Mouse (Mus musculus) bone marrow, adult 2 months (tissue): ENCODE data around the gene Carmil3. TPM values are rescaled to one million over a fixed set of nuclear protein-coding genes. Genes with fewer than 3 reads are reported as not detected.

ENCODE experiments used
- H3K27ac ChIP-seq: fragments of 200-500 bp; 2 replicates; pipeline ENCODE4 v1.5.1; 2012; ENCODE audit warnings: low read depth, mild to moderate bottlenecking, control low read depth, inconsistent platforms, low read length; ENCODE audit not compliant: control insufficient read depth, poor library complexity, insufficient read depth
- H3K4me1 ChIP-seq: fragments of 200-500 bp; 2 replicates; pipeline ENCODE4 v1.6.1; 2011; ENCODE audit warnings: low read length; ENCODE audit not compliant: control insufficient read depth, insufficient read depth
- H3K4me3 ChIP-seq: fragments of 200-500 bp; replicated peaks from 2 replicates; pipeline ENCODE3; 2011; ENCODE audit warnings: mild to moderate bottlenecking, low read depth, low read length, control low read depth; ENCODE audit not compliant: control insufficient read depth
- CTCF ChIP-seq: fragments of 200-500 bp; IDR thresholded peaks from 2 replicates; pipeline ENCODE4 v1.5.1; 2011; ENCODE audit warnings: low read length, control low read depth; ENCODE audit not compliant: control insufficient read depth, insufficient read depth
- POLR2A ChIP-seq: fragments of 200-500 bp; IDR thresholded peaks from 2 replicates; pipeline ENCODE4 v1.6.1; 2011; ENCODE audit warnings: low read depth, mild to moderate bottlenecking, control low read depth, low read length, borderline replicate concordance; ENCODE audit not compliant: control insufficient read depth
- WGBS: fragments of 180-500 bp; shearing (Covaris S2); methylation state at CpG from one replicate; pipeline ENCODE4 v1.1.7; 2018; 5-methylcytosine and 5-hydroxymethylcytosine counted together
- polyA plus RNA-seq: library from polyadenylated mRNA; stranded (reverse); fragments of >200 nt; gene quantifications from 2 replicates; pipeline ENCODE4 v1.2.4, GENCODE M21; 2011; ENCODE audit warnings: low replicate concordance; ENCODE audit not compliant: missing spikeins, insufficient read depth, insufficient read length

The Carmil3 gene
- polyA plus RNA-seq, 1 experiment: 3.5 TPM

DNA sequence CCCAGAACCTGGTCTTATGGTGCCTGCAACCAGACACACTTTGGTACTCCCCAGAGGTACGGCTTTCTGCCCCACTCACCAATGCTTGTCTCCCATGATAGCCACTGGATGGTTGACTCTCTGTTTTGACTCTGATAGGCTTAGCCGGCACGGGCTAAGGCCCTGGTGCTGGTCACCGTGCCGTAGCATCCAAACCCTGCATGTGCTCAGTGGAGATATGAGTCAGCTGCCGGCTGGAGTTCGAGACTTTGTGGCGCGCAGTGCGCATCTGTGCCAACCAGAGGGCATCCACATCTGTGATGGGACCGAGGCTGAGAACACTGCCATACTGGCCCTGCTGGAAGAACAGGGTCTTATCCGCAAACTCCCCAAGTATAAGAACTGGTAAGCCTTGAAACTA lies 51.8 kb downstream of the Carmil3 start:
- peak overlapping the region; percentile 2 for H3K4me3 ChIP-seq

DNA sequence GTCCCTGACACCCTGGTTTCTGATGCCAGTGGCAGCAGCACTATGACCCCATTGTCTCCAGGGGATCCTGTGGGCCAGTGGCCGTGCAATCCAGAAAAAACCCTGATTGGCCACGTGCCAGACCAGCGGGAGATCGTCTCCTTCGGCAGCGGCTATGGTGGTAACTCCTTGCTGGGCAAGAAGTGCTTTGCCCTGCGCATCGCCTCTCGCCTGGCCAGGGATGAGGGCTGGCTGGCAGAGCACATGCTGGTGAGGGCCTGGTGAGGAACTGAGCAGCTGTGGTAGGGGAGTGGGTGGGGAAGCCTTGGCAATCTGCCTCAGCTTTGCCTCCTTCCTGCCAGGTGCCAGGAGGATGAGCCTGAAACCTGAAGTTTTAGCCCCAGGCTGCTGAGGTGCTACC lies 53.9 kb downstream of the Carmil3 start:
- no peak; the same call in 1 of the 2 replicates for TF ChIP-seq POLR2A
- TF ChIP-seq CTCF: no peak
- WGBS: 87% methylated on average over 9 of the region's 9 CpGs
- no peak overlapping the region for H3K27ac ChIP-seq
- H3K4me1 ChIP-seq: no peaks in the 10 kb centered on the region
- no peak overlapping the region for H3K4me3 ChIP-seq

More for the DNA sequence above, 51.8 kb downstream of the Carmil3 start:
- TF ChIP-seq POLR2A (peak; percentile 65; the same call in 1 of the 2 replicates), CTCF (no peak)
- Histone ChIP-seq H3K4me1 (no peaks in the 10 kb centered on the region), H3K27ac (peak overlapping the region; percentile 74)
- WGBS: 65% methylated on average over 12 of the region's 12 CpGs

DNA sequence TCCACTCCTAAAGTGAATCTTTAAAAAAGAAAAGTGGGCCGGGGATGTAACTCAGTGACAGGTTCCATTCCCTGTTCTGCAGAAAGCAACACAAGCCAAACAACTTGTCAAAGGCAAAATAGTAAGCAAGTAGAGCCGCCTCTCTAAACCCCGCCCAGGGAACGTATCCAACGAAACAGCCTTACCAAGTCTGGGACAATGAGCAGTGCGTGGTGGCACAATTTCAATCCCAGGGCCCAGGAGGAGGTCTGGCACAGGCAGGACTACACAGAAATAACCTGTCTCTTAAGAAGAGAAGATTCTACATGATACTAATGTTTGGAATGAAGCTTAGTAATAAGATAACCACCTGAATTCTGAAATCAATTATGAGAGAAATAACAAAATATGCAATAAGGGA lies 59.7 kb downstream of the Carmil3 start:
- Histone ChIP-seq H3K4me3 (no peak overlapping the region), H3K27ac (no peak overlapping the region), H3K4me1 (no peaks in the 10 kb centered on the region)
- 87% methylated on average over 6 of the region's 6 CpGs for WGBS
- TF ChIP-seq POLR2A (no peak), CTCF (no peak)

DNA sequence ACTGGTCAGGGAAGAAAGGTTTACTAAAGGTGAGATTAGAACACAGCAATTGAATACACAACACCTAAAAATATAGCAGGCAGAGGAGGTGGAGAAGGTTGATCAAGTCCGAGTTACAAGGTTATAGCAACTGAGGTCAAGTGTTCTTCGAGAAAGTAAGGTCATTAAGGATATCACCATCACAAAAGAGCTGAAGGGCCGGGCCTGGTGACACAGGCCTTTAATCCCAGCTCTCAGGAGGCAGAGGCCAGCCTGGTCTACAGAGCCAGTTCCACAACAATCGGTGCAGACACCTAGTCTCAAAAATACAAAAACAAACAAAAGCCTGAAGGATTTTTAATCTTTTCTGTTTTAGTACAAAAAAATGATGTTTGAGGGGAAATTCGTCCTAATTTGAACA lies 60.9 kb downstream of the Carmil3 start:
- H3K4me3 ChIP-seq: no peak overlapping the region
- H3K27ac ChIP-seq: no peak overlapping the region
- no peaks in the 10 kb centered on the region; the same call in 1 of the 2 replicates for H3K4me1 ChIP-seq
- TF ChIP-seq CTCF: no peak
- TF ChIP-seq POLR2A: no peak
- 86% methylated on average over 5 of the region's 5 CpGs for WGBS

DNA sequence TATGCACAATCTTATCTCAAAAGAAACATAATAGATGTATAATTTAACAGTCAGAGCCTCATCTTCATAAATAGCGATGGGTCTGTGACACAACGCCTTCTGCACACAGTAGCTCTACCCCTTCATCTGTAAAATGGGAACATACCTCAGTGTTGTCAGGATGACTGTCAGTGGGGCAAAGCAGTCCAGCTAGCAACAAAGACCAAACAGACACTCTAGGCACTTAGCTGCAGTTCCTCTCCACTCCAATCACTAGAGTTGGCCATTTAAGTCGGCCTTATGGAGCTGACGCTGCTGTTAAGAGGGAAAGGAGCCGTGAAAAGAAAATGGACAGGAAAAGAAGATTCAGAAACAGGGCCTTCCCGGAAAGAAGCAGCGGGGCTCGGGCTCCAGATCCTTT lies 61.3 kb downstream of the Carmil3 start:
- Histone ChIP-seq H3K27ac (no peak overlapping the region), H3K4me3 (no peak overlapping the region), H3K4me1 (no peaks in the 10 kb centered on the region; the same call in 1 of the 2 replicates)
- WGBS: 87% methylated on average over 8 of the region's 8 CpGs
- TF ChIP-seq POLR2A: no peak
- no peak for TF ChIP-seq CTCF

DNA sequence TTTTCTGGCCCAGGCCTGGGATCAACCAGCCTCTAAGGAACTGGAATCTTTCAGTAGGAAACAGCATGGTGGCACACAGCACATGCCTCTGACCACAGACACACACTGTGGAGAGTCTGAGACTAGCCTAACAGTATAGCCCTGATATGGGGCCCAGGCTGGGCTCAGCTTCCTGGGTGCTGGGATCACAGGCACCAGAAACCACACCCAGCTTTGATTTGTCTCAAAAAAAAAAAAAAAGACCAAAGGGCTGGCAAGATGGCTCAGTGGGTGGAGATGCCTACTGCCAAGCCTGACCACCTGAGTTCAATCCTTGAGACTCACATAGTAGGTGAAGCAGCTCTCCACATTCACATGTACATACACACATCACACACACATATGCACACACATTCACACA lies 64.2 kb downstream of the Carmil3 start:
- Histone ChIP-seq H3K4me3 (no peak overlapping the region), H3K27ac (no peak overlapping the region), H3K4me1 (peaks cover 2% of the 10 kb centered on the region; the same call in 1 of the 2 replicates)
- TF ChIP-seq CTCF: no peak
- no peak for TF ChIP-seq POLR2A

DNA sequence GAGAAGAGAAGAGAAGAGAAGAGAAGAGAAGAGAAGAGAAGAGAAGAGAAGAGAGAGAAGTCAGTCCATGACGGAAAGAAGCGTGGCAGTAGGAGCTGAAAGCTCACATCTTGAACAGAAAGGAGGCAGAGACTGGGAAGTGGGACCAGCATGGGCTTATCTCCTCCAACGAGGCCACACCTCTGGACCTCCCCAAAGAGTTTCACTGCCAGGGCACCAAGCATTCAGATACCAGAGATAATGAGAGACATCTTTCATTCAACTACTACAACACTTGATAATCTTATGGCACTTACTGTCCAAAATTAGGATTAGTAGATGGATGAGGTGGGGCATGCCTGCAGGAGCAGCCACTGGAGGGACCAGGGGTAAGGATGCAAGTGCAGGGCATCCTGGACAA lies 65.3 kb downstream of the Carmil3 start:
- WGBS: 80% methylated on average over 3 of the region's 3 CpGs
- H3K4me3 ChIP-seq: no peak overlapping the region
- no peak for TF ChIP-seq POLR2A
- no peak for TF ChIP-seq CTCF
- H3K27ac ChIP-seq: no peak overlapping the region
- H3K4me1 ChIP-seq: peaks cover 2% of the 10 kb centered on the region; the same call in 1 of the 2 replicates

DNA sequence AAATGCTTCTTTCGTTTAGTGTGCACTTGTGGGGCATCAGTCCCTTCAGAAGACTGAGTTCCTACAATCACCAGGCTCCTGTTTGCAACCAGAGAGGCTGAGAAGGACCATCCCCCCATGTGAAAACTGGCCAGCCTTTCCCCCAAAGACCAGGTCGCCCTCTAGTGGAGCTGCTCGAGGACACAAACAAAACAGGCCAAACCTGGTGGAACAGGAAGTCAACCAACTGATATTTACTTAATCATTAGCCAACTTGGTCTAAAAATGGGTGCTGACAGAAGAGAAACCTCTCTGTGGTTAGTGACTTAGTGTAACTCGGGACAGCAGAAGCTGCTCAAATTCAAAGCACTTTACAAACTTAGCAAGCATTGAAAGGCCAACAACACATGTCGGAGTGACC lies 66.6 kb downstream of the Carmil3 start:
- Histone ChIP-seq H3K4me3 (no peak overlapping the region), H3K27ac (peak overlapping the region; percentile 72; the same call in 1 of the 2 replicates), H3K4me1 (peaks cover 4% of the 10 kb centered on the region; the same call in 1 of the 2 replicates)
- TF ChIP-seq POLR2A (no peak), CTCF (peak; percentile 93)
- WGBS: 9% methylated on average over 5 of the region's 5 CpGs

DNA sequence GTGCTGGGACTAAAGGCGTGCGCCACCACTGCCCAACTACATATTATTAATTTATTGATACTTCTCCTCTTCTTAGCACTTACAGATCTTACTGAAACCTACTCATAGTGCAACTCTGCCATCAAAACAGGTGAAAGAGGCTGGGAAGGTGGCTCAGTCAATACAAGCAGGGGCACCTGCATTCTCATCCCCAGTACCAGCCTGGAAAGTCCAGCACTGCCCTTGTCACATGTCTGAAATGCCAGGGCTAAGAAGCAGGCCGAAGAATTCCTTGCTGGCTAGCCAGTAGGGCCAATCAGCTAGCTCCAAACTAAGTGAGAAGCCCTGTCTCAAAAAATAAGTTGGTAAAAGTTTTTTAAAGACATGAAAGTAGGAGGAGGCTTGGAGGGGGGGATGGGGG lies 67.1 kb downstream of the Carmil3 start:
- peak overlapping the region; percentile 72 for H3K27ac ChIP-seq
- H3K4me3 ChIP-seq: no peak overlapping the region
- TF ChIP-seq POLR2A: no peak
- no peak for TF ChIP-seq CTCF
- peaks cover 4% of the 10 kb centered on the region; the same call in 1 of the 2 replicates for H3K4me1 ChIP-seq
- 78% methylated on average over 3 of the region's 3 CpGs for WGBS

Other genes starting within 250 kb of the Carmil3 start
- 39.2 and 47.3 TPM in 2 replicates for gene Dhrs4, start 11.9 kb upstream of the Carmil3 start, polyA plus RNA-seq
- gene Cpne6, start 19.8 kb downstream of the Carmil3 start, polyA plus RNA-seq: not detected in 2 replicates
- gene Nrl, start 34.3 kb downstream of the Carmil3 start, polyA plus RNA-seq: 0.25 and 0.70 TPM in 2 replicates
- 42.6 and 60.8 TPM in 2 replicates for gene Pck2, start 49.6 kb downstream of the Carmil3 start, polyA plus RNA-seq
- gene Dcaf11, start 69.4 kb downstream of the Carmil3 start, polyA plus RNA-seq: 26.4 and 42.3 TPM in 2 replicates
- gene A730061H03Rik, start 69.8 kb downstream of the Carmil3 start, polyA plus RNA-seq: not detected in 2 replicates
- gene Fitm1, start 85.0 kb downstream of the Carmil3 start, polyA plus RNA-seq: not detected in 2 replicates
- gene Psme1, start 87.5 kb downstream of the Carmil3 start, polyA plus RNA-seq: 187 and 268 TPM in 2 replicates
- gene Emc9, start 94.7 kb downstream of the Carmil3 start, polyA plus RNA-seq: 12.3 and 48.5 TPM in 2 replicates
- gene Psme2, start 100.5 kb downstream of the Carmil3 start, polyA plus RNA-seq: 152 and 175 TPM in 2 replicates
- gene Rnf31, start 101.1 kb downstream of the Carmil3 start, polyA plus RNA-seq: 79.5 and 160 TPM in 2 replicates
- gene Irf9, start 112.9 kb downstream of the Carmil3 start, polyA plus RNA-seq: 60.8 and 84.3 TPM in 2 replicates
- gene Rec8, start 127.4 kb downstream of the Carmil3 start, polyA plus RNA-seq: 13.2 and 28.5 TPM in 2 replicates
- 24.9 and 49.5 TPM in 2 replicates for gene Ipo4, start 145.3 kb downstream of the Carmil3 start, polyA plus RNA-seq
- gene Gm49378, start 147.2 kb downstream of the Carmil3 start, polyA plus RNA-seq: 2.0 and 5.8 TPM in 2 replicates
- gene Tm9sf1, start 153.2 kb downstream of the Carmil3 start, polyA plus RNA-seq: 37.9 and 46.7 TPM in 2 replicates
- gene Tssk4, start 159.5 kb downstream of the Carmil3 start, polyA plus RNA-seq: 0.77 and 4.0 TPM in 2 replicates
- gene Mdp1, start 169.9 kb downstream of the Carmil3 start, polyA plus RNA-seq: 23.2 and 50.4 TPM in 2 replicates
- gene Gmpr2, start 181.3 kb downstream of the Carmil3 start, polyA plus RNA-seq: 7.3 and 18.3 TPM in 2 replicates
- 173 and 183 TPM in 2 replicates for gene Nedd8, start 181.5 kb downstream of the Carmil3 start, polyA plus RNA-seq
- gene Tinf2, start 191.2 kb downstream of the Carmil3 start, polyA plus RNA-seq: 25.4 and 38.1 TPM in 2 replicates
- gene Tgm1, start 223.3 kb downstream of the Carmil3 start, polyA plus RNA-seq: 1.1 and 5.1 TPM in 2 replicates
- gene Rabggta, start 231.6 kb downstream of the Carmil3 start, polyA plus RNA-seq: 16.0 and 24.5 TPM in 2 replicates